Mouse (Mus musculus): ENCODE measurements around the gene Uchl4. TPM values are rescaled to one million over a fixed set of nuclear protein-coding genes. Genes with fewer than 3 reads are reported as not detected.

Gene Uchl4
- polyA plus RNA-seq, 1 experiment, result 0.79 TPM

DNA sequence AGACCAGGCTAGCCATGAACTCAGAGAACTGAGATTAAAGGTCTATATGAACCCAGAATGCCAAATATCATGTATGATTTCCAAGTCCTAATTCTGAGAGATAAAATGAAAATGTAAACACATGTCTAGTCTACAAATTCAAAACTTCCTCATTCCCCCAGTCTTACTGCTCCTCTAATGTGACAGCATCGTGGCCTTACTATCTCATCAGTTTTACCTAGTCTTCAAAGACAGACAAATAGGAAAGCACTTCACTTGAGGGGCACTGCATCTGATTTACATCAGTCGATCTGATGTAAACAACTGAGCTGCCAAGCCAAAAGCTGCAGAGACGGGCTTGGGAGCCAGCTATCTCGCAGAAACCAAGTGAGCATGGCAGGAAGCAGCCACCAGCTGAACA, 18.9 kb upstream of the Uchl4 start:
- no peak for DNase-seq (ENCODE audit: low read depth)
- TF ChIP-seq POLR2A (IDR thresholded peaks at IDR 0.05; ENCODE audit: borderline replicate concordance, extremely low read depth, insufficient read depth, insufficient read length, poor library complexity, severe bottlenecking) (no peak), CTCF (IDR thresholded peaks at IDR 0.05; ENCODE audit: borderline replicate concordance, extremely low read depth, insufficient read depth, insufficient read length) (no peak)

GRCm38 (mm10) chr9:64216641-64217040, 18.4 kb upstream of the Uchl4 start:
- no peak for TF ChIP-seq POLR2A (IDR thresholded peaks at IDR 0.05; ENCODE audit: borderline replicate concordance, extremely low read depth, insufficient read depth, insufficient read length, poor library complexity, severe bottlenecking)
- TF ChIP-seq CTCF (IDR thresholded peaks at IDR 0.05; ENCODE audit: borderline replicate concordance, extremely low read depth, insufficient read depth, insufficient read length), result no peak
- DNase-seq (ENCODE audit: low read depth), result no peak

DNA sequence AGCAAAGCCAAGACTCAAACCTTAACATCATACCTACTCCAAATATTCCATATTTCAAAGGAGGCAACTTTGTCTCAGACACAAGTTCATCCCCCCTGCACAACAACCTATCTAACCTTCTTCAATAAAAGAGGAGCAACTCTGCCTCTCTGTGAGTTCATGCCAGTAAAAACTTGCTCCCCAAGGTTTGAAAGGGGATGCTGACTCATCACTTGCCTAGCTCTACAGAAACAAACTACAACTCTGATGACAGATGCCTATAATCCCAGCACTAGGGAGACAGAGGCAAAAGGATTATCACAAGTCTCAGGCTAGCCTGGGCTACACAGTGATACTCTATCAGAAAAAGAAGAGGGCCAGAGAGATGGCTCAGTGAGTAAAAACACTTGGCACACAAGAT, 17.1 kb upstream of the Uchl4 start:
- DNase-seq (ENCODE audit: low read depth), result no peak
- no peak for TF ChIP-seq POLR2A (IDR thresholded peaks at IDR 0.05; ENCODE audit: borderline replicate concordance, extremely low read depth, insufficient read depth, insufficient read length, poor library complexity, severe bottlenecking)
- TF ChIP-seq CTCF (IDR thresholded peaks at IDR 0.05; ENCODE audit: borderline replicate concordance, extremely low read depth, insufficient read depth, insufficient read length), result no peak

- TF ChIP-seq POLR2A (IDR thresholded peaks at IDR 0.05; ENCODE audit: borderline replicate concordance, extremely low read depth, insufficient read depth, insufficient read length, poor library complexity, severe bottlenecking) (no peak), CTCF (IDR thresholded peaks at IDR 0.05; ENCODE audit: borderline replicate concordance, extremely low read depth, insufficient read depth, insufficient read length) (no peak)
- no peak for DNase-seq (ENCODE audit: low read depth)
Measured at GRCm38 (mm10) chr9:64219305-64219704, 15.7 kb upstream of the Uchl4 start.

GRCm38 (mm10) chr9:64219772-64220420, 15.1 kb upstream of the Uchl4 start:
- no peak for DNase-seq (ENCODE audit: low read depth)
- no peak for TF ChIP-seq POLR2A (IDR thresholded peaks at IDR 0.05; ENCODE audit: borderline replicate concordance, extremely low read depth, insufficient read depth, insufficient read length, poor library complexity, severe bottlenecking)
- TF ChIP-seq CTCF (IDR thresholded peaks at IDR 0.05; ENCODE audit: borderline replicate concordance, extremely low read depth, insufficient read depth, insufficient read length), result no peak

GRCm38 (mm10) chr9:64220603-64221002, 14.4 kb upstream of the Uchl4 start:
- DNase-seq (ENCODE audit: low read depth), result no peak
- TF ChIP-seq POLR2A (IDR thresholded peaks at IDR 0.05; ENCODE audit: borderline replicate concordance, extremely low read depth, insufficient read depth, insufficient read length, poor library complexity, severe bottlenecking) (no peak), CTCF (IDR thresholded peaks at IDR 0.05; ENCODE audit: borderline replicate concordance, extremely low read depth, insufficient read depth, insufficient read length) (no peak)

- DNase-seq (ENCODE audit: low read depth), result no peak
- TF ChIP-seq POLR2A (IDR thresholded peaks at IDR 0.05; ENCODE audit: borderline replicate concordance, extremely low read depth, insufficient read depth, insufficient read length, poor library complexity, severe bottlenecking) (no peak), CTCF (IDR thresholded peaks at IDR 0.05; ENCODE audit: borderline replicate concordance, extremely low read depth, insufficient read depth, insufficient read length) (no peak)
Measured at GRCm38 (mm10) chr9:64221480-64221879, 13.5 kb upstream of the Uchl4 start.

- no peak for DNase-seq (ENCODE audit: low read depth)
- no peak for TF ChIP-seq POLR2A (IDR thresholded peaks at IDR 0.05; ENCODE audit: borderline replicate concordance, extremely low read depth, insufficient read depth, insufficient read length, poor library complexity, severe bottlenecking)
- TF ChIP-seq CTCF (IDR thresholded peaks at IDR 0.05; ENCODE audit: borderline replicate concordance, extremely low read depth, insufficient read depth, insufficient read length), result no peak
Measured at GRCm38 (mm10) chr9:64222098-64222497, 12.9 kb upstream of the Uchl4 start.

- no peak for DNase-seq (ENCODE audit: low read depth)
- no peak for TF ChIP-seq POLR2A (IDR thresholded peaks at IDR 0.05; ENCODE audit: borderline replicate concordance, extremely low read depth, insufficient read depth, insufficient read length, poor library complexity, severe bottlenecking)
- TF ChIP-seq CTCF (IDR thresholded peaks at IDR 0.05; ENCODE audit: borderline replicate concordance, extremely low read depth, insufficient read depth, insufficient read length), result no peak
Measured at GRCm38 (mm10) chr9:64225805-64226204, 9.2 kb upstream of the Uchl4 start.

DNA sequence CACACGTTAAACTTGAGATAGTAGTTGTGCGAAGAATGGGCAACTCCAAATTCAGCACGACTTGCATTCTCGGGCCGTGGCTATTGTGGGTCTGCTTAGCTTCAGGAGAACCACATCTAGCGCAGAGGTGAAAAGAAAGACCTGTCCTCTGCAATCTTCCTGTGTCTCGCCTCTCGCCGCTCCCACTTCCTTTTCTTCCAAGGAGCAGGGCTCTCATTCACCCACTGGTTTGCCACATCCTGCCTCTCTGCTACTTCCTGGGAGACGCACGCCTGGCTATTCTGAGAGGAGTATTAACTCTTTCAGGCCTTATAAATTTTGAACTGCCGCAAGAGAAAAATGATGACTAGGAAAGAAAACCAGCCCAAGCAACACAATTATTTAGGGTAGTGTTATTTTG, 7.3 kb upstream of the Uchl4 start:
- DNase-seq (ENCODE audit: low read depth), result no peak
- TF ChIP-seq CTCF (IDR thresholded peaks at IDR 0.05; ENCODE audit: borderline replicate concordance, extremely low read depth, insufficient read depth, insufficient read length) (no peak), POLR2A (IDR thresholded peaks at IDR 0.05; ENCODE audit: borderline replicate concordance, extremely low read depth, insufficient read depth, insufficient read length, poor library complexity, severe bottlenecking) (no peak)

GRCm38 (mm10) chr9:64228972-64229371, 6.0 kb upstream of the Uchl4 start:
- peak; percentile 36 for DNase-seq (ENCODE audit: low read depth)
- TF ChIP-seq CTCF (IDR thresholded peaks at IDR 0.05; ENCODE audit: borderline replicate concordance, extremely low read depth, insufficient read depth, insufficient read length) (no peak), POLR2A (IDR thresholded peaks at IDR 0.05; ENCODE audit: borderline replicate concordance, extremely low read depth, insufficient read depth, insufficient read length, poor library complexity, severe bottlenecking) (no peak)

DNA sequence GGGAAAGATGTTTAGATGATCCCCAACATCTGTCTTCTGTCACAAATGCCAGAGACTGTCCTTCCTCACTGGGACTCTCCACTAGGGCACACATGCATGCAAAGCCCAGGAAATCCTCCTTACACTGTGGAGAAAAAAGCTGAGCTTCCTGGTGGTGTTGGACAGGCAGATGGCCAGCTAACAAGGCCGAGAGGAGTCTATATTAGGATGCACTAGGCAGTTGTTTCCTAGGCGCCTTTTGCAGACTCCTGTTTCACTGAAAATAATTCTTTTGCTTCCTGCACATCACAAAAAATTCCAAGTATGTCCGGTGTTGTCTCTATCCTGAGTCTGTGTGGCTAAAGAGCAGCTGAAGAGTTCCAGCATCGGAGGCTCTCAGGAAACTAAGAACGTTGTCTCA, 3.8 kb upstream of the Uchl4 start:
- DNase-seq (ENCODE audit: low read depth), result no peak
- TF ChIP-seq POLR2A (IDR thresholded peaks at IDR 0.05; ENCODE audit: borderline replicate concordance, extremely low read depth, insufficient read depth, insufficient read length, poor library complexity, severe bottlenecking) (no peak), CTCF (IDR thresholded peaks at IDR 0.05; ENCODE audit: borderline replicate concordance, extremely low read depth, insufficient read depth, insufficient read length) (no peak)
